Mouse (Mus musculus): ENCODE data around the gene Tuft1.
"Not testable (repeated sequence)": the region's sequence is repeated elsewhere in the genome, so short reads cannot be mapped to it uniquely, and the experiment has no call there.

Gene Tuft1

DNA sequence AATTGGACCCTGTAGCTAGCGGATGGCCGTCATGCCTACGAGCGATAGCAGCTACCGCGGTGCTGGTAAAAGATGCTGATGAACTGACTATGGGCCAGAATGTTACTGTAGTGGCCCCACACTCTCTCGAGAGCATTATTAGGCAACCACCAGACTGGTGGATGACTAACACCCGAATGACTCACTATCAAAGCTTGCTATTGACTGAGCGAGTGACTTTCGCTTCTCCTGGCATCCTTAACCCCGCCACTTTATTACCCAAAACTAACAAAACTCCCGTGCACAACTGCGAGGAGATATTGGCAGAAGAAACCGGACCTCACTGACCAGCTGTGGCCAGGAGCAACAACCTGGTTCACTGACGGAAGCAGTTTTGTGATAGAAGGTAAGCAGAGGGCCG lies 22.1 kb upstream of the Tuft1 start:
- H3K36me3 ChIP-seq (ENCODE audit: control insufficient read depth, insufficient read depth, low read length, poor library complexity, severe bottlenecking) = no peaks in the 10 kb centered on the region
- H3K27me3 ChIP-seq (ENCODE audit: control insufficient read depth, insufficient read depth, low read length, poor library complexity, severe bottlenecking) = no peaks in the 10 kb centered on the region
- no peak for DNase-seq (ENCODE audit: low read depth, low spot score)

DNA sequence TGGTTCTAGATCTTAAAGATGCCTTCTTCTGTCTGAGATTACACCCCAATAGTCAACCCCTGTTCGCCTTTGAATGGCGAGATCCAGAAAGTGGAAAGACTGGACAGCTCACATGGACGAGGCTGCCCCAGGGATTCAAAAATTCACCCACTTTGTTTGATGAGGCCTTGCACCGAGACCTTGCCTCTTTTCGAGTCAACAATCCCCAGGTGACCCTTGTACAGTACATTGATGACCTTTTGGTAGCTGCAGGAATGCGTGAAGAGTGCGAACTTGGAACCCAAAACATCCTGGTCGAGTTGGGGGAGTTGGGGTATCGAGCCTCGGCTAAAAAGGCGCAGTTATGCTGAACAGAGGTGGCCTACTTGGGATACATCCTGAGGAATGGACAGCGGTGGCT lies 21.4 kb upstream of the Tuft1 start:
- DNase-seq (ENCODE audit: low read depth, low spot score); H3K36me3 ChIP-seq (ENCODE audit: control insufficient read depth, insufficient read depth, low read length, poor library complexity, severe bottlenecking); H3K27me3 ChIP-seq (ENCODE audit: control insufficient read depth, insufficient read depth, low read length, poor library complexity, severe bottlenecking): not testable (repeated sequence)

DNA sequence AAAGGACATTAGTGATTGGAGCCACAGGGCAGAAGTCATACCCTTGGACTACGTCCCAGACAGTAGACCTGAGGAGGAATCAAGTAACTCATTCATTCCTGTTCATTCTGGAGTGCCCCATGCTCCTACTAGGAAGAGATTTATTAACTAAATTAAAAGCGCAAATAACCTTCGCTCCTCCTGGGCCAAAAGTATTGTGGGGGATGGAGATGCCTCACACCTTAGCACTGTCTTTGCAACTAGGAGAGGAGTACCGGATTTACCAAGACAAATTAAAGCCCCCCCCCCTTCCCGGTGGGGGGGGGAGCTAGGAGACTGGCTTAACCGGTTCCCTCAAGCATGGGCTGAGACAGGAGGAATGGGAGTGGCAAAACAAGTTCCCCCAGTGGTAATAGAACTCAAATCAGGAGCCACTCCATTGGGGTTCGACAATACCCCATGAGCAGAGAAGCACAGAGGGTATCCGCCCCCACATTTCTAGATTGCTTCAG lies 20.7 kb upstream of the Tuft1 start:
- H3K27me3 ChIP-seq (ENCODE audit: control insufficient read depth, insufficient read depth, low read length, poor library complexity, severe bottlenecking) = no peaks in the 10 kb centered on the region
- no peak for DNase-seq (ENCODE audit: low read depth, low spot score)
- H3K36me3 ChIP-seq (ENCODE audit: control insufficient read depth, insufficient read depth, low read length, poor library complexity, severe bottlenecking) = no peaks in the 10 kb centered on the region

DNA sequence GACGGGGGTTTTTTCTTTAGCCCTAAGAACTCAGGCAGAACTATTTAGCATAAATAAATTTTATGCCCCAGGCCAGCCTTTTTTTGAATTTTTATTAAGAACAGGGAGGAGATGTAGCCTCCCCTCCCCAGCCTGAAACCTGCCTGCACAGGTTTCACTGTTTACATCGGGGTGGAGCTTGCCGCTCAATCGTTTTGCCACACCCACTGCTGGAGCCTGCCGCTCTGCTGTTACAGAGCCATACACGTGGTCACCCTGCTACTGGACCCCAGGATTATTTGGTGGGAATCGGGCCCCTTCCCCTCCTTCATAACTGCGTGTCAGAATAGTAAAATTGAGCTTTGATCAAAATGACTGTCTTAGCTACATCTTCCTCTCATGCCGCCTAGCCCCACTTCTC lies 16.4 kb upstream of the Tuft1 start:
- H3K36me3 ChIP-seq (ENCODE audit: control insufficient read depth, insufficient read depth, low read length, poor library complexity, severe bottlenecking); DNase-seq (ENCODE audit: low read depth, low spot score); H3K27me3 ChIP-seq (ENCODE audit: control insufficient read depth, insufficient read depth, low read length, poor library complexity, severe bottlenecking): not testable (repeated sequence)

DNA sequence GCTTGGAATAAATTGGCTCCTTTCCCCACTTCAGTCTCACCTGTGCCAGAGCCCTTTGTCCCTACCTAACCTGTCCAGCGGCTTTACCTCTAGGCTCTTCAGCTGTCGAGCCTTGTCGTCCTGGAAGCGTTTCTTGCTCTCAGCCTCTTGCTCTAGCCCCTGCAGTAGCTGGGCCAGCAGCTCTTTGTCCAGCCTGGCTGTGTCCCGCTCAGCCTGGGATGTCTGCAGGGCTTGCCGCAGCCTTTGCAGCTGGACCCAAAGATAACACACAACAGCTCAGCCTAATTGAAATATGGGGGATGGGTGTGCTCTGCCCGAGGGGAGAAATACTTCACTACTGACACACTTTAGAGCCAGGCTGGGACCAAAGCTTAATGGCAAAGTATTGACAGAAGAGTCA lies 7.2 kb upstream of the Tuft1 start:
- H3K27me3 ChIP-seq (ENCODE audit: control insufficient read depth, insufficient read depth, low read length, poor library complexity, severe bottlenecking); DNase-seq (ENCODE audit: low read depth, low spot score); H3K36me3 ChIP-seq (ENCODE audit: control insufficient read depth, insufficient read depth, low read length, poor library complexity, severe bottlenecking): not testable (repeated sequence)

DNA sequence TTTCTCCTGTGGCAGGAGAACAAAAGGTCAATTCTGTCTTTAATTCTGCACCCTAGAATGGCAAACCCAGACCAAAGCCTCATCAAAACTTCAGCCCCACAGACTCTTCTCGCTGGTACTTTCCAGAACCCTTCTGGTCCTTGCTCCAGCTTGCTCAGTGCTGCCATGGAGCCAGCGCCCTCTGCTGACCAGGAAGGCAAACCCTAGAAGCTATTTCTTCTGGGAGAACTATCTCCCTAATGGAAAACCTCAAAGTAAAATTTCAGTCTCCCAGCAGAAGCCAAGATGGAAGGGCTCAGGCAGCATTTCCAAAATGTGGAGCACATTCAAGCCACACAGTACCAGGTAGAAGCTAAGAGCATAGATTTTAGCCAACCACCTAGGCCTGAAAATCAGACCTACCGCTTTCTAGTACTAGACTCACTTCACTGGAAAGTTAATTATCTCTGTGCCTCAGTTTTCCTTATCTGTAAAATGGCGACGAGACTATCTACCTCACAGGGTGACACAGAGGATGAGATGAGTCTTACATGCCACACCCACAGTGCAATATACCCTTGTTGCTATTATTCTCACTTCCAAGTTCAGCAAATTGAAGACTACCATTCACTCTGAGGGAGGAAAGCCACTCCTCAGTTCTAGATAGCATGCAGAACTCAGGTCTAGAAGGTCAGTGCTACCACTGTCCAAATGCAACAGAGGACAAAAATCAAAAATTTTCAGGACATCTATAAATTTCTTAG lies 6.6 kb upstream of the Tuft1 start:
- DNase-seq (ENCODE audit: low read depth, low spot score); H3K36me3 ChIP-seq (ENCODE audit: control insufficient read depth, insufficient read depth, low read length, poor library complexity, severe bottlenecking); H3K27me3 ChIP-seq (ENCODE audit: control insufficient read depth, insufficient read depth, low read length, poor library complexity, severe bottlenecking): not testable (repeated sequence)

DNA sequence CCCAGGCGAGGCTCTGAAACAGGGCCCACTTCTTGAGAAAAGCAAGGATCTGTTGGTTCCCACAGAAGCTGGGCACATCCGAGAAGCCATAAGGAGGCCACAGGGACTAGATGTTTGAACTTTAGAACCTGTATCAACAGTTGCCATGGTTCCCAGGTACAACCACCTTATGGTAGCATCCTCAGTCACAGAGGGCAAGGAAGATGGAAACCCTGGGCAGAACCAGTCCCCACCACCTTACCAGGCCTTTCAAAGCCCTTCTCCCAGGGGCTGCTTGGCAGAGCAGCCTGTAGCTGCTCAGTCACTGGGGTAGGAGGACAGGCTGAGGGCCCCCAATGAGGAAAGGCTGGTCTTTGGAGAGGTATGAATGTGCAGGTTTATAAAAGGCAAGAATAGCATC lies 2.2 kb upstream of the Tuft1 start:
- not testable (repeated sequence) for DNase-seq (ENCODE audit: low read depth, low spot score); H3K27me3 ChIP-seq (ENCODE audit: control insufficient read depth, insufficient read depth, low read length, poor library complexity, severe bottlenecking); H3K36me3 ChIP-seq (ENCODE audit: control insufficient read depth, insufficient read depth, low read length, poor library complexity, severe bottlenecking)

DNA sequence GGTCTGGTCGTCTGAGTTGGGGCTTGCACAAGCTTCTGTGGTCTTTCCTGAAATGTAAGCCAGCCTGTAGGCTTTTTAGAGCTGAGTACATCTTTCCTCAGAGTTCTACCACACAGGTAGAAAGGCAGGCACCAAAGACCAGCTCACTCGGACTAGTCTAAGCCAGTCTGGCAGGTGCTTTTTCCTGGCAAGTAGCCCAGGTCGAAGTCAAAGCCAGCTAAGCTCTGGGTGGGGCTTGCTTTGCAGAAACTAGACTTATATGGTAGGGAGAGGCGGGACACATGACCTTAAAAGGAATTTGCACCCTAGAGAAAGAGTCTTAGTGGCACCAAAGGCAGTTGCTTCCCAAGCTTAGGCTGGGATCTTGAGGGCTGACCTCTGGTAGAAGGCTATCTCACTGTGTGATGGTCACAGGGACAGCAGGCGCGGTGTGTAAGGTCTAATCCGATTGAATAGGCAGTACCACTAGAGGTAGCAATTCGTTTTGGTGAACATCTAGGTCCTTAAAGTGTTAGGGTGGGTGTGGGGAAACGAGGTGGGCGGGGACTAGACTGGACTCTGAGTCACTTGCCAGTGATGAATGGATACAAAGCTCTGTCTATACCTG lies 573 bp upstream of the Tuft1 start:
- H3K36me3 ChIP-seq (ENCODE audit: control insufficient read depth, insufficient read depth, low read length, poor library complexity, severe bottlenecking); H3K27me3 ChIP-seq (ENCODE audit: control insufficient read depth, insufficient read depth, low read length, poor library complexity, severe bottlenecking): not testable (repeated sequence)
- DNase-seq (ENCODE audit: low read depth, low spot score) = peak; percentile 37

DNA sequence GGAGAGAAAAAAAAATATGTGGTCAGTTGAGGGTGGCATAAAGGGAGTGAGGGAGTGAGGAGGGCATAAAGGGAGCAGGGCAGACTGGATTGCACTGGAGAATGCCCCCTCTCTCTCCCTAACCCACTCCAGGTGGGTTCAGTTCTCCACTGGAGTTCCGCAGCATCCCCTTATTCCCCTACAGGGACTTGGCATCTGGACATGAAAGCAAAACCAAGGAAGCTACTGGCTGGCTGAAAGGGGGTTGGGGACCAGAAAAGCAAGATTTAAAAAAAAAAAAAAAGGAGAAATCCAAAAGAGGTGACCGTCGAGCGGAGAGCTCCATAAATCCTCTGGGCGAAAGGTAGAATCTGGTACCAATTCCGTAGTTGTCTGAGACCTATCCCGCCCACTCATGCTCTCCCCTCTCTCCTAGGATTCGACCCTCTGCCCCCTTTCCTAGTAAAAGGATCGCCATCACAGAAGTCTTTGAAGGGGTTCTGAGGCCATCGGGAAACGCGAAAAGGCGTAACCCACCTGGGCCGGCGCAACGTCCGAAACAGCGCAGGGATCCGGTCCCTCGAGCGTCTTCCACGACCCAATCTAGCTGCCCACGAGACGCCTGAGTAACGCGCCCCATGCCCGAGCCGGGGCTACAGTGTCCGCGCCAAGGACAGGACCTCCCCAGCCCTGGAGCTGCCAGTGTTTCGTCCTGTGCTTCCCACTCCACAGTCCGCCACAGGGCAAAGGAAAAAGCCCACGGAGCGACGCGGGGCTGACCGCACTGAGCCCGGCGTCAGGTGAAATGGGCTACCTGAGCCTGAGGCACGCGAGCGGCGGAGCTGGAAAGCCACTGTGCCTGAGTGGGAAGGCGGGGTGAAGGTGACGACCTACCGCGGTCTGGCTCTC lies 576 bp downstream of the Tuft1 start:
- H3K36me3 ChIP-seq (ENCODE audit: control insufficient read depth, insufficient read depth, low read length, poor library complexity, severe bottlenecking); DNase-seq (ENCODE audit: low read depth, low spot score): not testable (repeated sequence)

DNA sequence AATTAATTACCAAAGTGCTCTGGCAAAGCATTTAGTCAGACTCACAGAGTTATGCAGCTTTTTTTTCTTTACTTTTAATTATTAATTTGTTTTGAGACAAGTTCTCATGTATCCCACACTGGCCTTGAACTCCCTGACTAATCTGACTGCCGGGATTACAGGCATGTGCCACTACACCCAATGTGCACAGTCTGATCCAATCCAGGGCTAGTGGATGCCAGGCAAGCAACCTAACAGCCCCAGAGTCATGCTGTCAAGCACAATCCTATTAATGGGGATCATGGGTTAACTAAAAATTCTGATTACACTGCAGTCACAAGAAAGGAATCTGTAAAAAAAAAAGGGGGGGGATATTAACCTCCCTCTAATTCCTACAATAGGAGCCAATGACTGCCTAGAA lies 4.7 kb downstream of the Tuft1 start:
- DNase-seq (ENCODE audit: low read depth, low spot score); H3K27me3 ChIP-seq (ENCODE audit: control insufficient read depth, insufficient read depth, low read length, poor library complexity, severe bottlenecking); H3K36me3 ChIP-seq (ENCODE audit: control insufficient read depth, insufficient read depth, low read length, poor library complexity, severe bottlenecking): not testable (repeated sequence)

More for the DNA sequence above, 576 bp downstream of the Tuft1 start:
- H3K27me3 ChIP-seq (ENCODE audit: control insufficient read depth, insufficient read depth, low read length, poor library complexity, severe bottlenecking) = not testable (repeated sequence)

DNA sequence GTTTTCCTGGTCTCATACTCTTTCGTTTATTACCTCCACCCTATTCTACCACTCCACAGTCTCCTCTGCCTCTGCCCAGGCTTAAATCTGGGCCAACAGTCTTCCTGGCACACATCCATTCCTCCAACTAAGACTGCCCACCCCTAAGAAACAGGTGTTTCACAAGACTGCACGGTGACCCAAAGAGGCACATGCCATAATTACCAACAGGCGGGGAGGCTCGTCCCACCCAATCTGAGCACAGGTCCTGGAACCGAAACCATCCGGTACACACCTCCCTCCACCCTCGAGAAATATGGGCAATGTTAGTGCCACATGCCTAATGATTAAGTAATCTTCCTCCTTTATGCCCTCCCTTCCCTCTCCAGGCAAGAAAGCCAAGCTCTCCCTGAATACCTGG lies 8.3 kb downstream of the Tuft1 start:
- DNase-seq (ENCODE audit: low read depth, low spot score) = no peak
- H3K27me3 ChIP-seq (ENCODE audit: control insufficient read depth, insufficient read depth, low read length, poor library complexity, severe bottlenecking) = no peaks in the 10 kb centered on the region
- no peaks in the 10 kb centered on the region for H3K36me3 ChIP-seq (ENCODE audit: control insufficient read depth, insufficient read depth, low read length, poor library complexity, severe bottlenecking)

DNA sequence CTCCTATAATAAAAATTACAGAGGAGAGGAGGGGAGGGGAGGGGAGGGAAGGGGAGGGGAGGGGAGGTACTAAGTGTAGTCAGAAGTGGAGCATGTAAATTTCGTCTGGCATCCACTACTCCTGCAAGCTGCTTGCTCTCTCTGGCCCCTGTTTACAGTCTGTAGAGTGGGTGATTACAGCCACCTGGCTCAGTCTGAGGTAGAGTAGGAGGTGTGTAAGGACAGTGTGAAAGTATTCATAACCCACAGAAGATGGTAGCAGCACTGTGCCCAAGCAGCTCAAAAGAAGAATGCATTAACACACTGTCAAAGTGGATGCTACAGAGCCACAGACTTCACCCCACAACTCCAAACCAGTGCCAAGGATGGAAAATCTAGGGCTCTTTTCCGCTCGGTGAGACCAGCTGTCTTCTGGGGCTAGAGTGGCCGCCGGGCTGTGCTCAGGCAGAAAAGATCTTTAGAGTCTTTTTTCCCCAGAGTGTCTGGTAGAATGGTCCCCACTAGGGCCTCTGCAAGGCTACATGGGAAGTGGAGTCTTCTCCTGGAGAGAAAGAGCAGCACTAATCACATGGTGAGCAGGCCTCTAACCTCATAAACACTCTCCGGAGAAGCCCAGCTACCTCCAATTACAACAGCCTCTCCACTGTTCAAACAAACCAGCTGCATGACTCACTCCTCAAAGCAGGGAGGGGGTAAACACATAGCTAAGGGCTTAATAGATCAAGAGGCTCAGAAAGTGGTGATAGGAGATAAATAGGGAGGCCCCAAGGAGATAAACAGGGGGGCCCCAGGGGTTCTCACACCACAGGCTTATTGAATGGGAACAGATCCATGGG lies 9.7 kb downstream of the Tuft1 start:
- H3K36me3 ChIP-seq (ENCODE audit: control insufficient read depth, insufficient read depth, low read length, poor library complexity, severe bottlenecking) = no peaks in the 10 kb centered on the region
- no peaks in the 10 kb centered on the region for H3K27me3 ChIP-seq (ENCODE audit: control insufficient read depth, insufficient read depth, low read length, poor library complexity, severe bottlenecking)
- no peak for DNase-seq (ENCODE audit: low read depth, low spot score)

DNA sequence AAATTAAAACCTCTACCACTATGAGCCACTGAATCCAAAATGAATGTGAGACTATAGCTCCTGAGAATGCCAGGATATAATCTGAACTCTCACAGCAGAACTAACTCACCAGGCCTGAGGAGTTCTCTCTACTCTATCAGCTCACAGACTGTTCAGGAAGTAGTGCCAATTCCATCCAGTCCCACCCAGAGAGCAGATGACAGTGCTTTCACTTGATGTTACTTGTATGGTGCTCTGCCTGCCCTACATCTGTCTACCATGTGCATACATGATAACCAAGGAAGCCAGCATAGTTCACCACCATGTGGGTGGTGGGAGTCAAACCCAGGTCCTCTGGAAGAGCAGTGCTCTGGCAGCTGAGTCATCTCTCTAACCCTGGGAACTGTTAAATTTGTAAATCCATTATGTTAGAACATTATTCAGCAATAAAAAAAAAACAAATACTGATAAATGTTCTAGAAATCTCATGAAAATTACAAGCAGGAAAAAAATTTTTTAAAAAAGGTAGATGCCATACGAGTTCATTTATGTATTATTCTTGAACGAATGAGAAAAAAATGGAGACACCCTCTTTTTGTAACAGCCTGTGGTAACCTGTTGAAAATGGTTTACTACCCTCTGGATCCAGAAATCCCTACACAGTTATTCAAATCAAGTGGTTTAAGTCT lies 16.0 kb downstream of the Tuft1 start, which contains the start of gene Gm10972:
Gm10972 (plus strand) TSS at position 618 of the 668 bp plus-strand sequence.
- H3K27me3 ChIP-seq (ENCODE audit: control insufficient read depth, insufficient read depth, low read length, poor library complexity, severe bottlenecking); H3K36me3 ChIP-seq (ENCODE audit: control insufficient read depth, insufficient read depth, low read length, poor library complexity, severe bottlenecking); DNase-seq (ENCODE audit: low read depth, low spot score): not testable (repeated sequence)

DNA sequence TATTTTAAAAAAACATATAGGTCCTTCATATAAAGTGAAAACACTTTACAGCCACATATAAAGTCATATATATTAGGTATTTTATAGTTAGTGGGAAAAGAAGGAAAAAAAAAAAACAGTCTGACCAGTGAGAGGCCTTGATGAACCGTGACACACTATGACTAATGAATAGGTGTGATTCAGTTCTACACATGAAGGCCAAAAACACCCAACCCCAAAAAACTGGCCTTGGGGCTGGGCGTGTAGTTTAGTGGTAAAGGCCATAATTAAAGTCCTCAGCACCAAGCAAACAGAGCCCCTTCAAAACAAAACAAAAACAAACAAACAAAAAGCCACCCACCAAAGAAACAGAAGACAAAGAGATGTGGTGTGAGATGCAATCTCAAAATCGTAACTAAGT lies 28.8 kb downstream of the Tuft1 start:
- Histone ChIP-seq H3K27me3 (ENCODE audit: control insufficient read depth, insufficient read depth, low read length, poor library complexity, severe bottlenecking) (no peaks in the 10 kb centered on the region; the same call in 1 of the 2 replicates), H3K36me3 (ENCODE audit: control insufficient read depth, insufficient read depth, low read length, poor library complexity, severe bottlenecking) (no peaks in the 10 kb centered on the region)
- no peak for DNase-seq (ENCODE audit: low read depth, low spot score)
